Comparison of ENCODE assay signal across 9 mouse cellular contexts in the genomic region with DNA sequence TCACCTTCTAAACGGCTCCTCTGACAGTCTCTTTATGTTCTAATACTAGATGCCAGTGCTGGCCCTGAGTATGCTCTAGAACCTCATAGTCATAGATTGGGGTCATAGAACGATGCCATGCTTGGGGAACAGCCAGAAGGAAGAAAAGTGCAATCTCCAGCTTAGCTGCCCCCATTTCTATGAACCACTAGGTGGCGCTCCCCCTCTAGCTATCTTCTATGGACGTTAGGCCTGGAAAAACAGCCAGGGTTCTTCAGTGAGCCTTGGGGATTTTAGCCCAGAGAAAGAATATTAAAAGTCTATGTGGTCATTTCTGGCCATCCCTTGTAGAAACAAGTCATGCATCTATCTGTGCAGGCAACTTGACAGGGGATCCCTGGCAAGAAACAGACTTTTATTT. TPM values are rescaled to one million over a fixed set of nuclear protein-coding genes. Genes with fewer than 3 reads are reported as not detected.
DNase-seq lines count a peak whose midpoint lies in the region; ATAC-seq and TF ChIP-seq lines count a peak whose summit lies in the region.
"Had no signal": no experiment of that assay in that cellular context is flagged by ENCODE, and none has a peak within 500 bp of the region (broad histone marks: within the 10 kb centered on the region; RNA-seq: fewer than 3 reads in every experiment).

No protein-coding gene starts in this region.

- no peaks in the 10 kb centered on the region for H3K9me3 ChIP-seq in hindbrain, embryonic 11.5 days (ENCODE audit: control insufficient read depth, low read length)
- no peaks in the 10 kb centered on the region for H3K9me3 ChIP-seq in hindbrain, embryonic 13.5 days
- H3K9me3 ChIP-seq: midbrain, embryonic 12.5 days had no signal

- 13% methylated on average over 4 of the region's 4 CpGs for WGBS in hindbrain, embryonic 11.5 days
- 8% methylated on average over 4 of the region's 4 CpGs for WGBS in hindbrain, embryonic 13.5 days
- 5% methylated on average over 4 of the region's 4 CpGs for WGBS in thymus, adult 2 months

- no peak for TF ChIP-seq POLR2A in thymus, adult 2 months (IDR thresholded peaks at IDR 0.05; ENCODE audit: control insufficient read depth, extremely low read depth, insufficient read depth, low read length, poor library complexity)

- no peak overlapping the region for H3K27ac ChIP-seq in hindbrain, embryonic 11.5 days (ENCODE audit: low read depth, low read length)
- H3K27ac ChIP-seq in hindbrain, embryonic 13.5 days, result no peak overlapping the region
- no peak overlapping the region for H3K27ac ChIP-seq in thymus, adult 2 months (ENCODE audit: control insufficient read depth, insufficient read depth, low read length)
- H3K27ac ChIP-seq: midbrain, embryonic 12.5 days had no signal

- no peak for TF ChIP-seq CTCF in thymus, adult 2 months (IDR thresholded peaks at IDR 0.05; ENCODE audit: borderline replicate concordance, control insufficient read depth, extremely low read depth, insufficient read depth, low read length, poor library complexity)

- H3K27me3 ChIP-seq in hindbrain, embryonic 11.5 days (ENCODE audit: control insufficient read depth, insufficient read depth, low read length), result no peaks in the 10 kb centered on the region
- H3K27me3 ChIP-seq in hindbrain, embryonic 13.5 days, result no peaks in the 10 kb centered on the region
- H3K27me3 ChIP-seq in thymus, adult 2 months (ENCODE audit: control insufficient read depth, insufficient read depth, low read length), result no peaks in the 10 kb centered on the region

- no peak for ATAC-seq in hindbrain, embryonic 11.5 days (ENCODE audit: low FRiP score)
- no peak for ATAC-seq in hindbrain, embryonic 13.5 days (ENCODE audit: low FRiP score)

- no peak overlapping the region for H3K9ac ChIP-seq in hindbrain, embryonic 11.5 days (ENCODE audit: low read depth, low read length)
- H3K9ac ChIP-seq in hindbrain, embryonic 13.5 days, result no peak overlapping the region
- H3K9ac ChIP-seq: midbrain, embryonic 12.5 days had no signal

- DNase-seq in hindbrain, embryonic 11.5 days (ENCODE audit: low spot score), result peak; percentile 80
- peak; percentile 36 for DNase-seq in adrenal gland, adult 8-10 months
- DNase-seq in embryo, embryonic 10 days (ENCODE audit: low spot score), result peak; percentile 79
- DNase-seq in heart, postnatal 36 days, result peak; percentile 76 to 78
- DNase-seq in left cerebral cortex, postnatal 10 days (ENCODE audit: extremely low spot score in 1 of 2, low spot score in 2 of 2), result peak; percentile 70 to 73
- DNase-seq in naive thymus-derived CD4-positive, alpha-beta T cell, adult 2 months (ENCODE audit: low read depth), result peak; percentile 47
- peak; percentile 30 for DNase-seq in thymus, adult 2 months

- H3K36me3 ChIP-seq in hindbrain, embryonic 11.5 days (ENCODE audit: control insufficient read depth, insufficient read depth, low read length), result no peaks in the 10 kb centered on the region
- H3K36me3 ChIP-seq in hindbrain, embryonic 13.5 days, result no peaks in the 10 kb centered on the region
- no peaks in the 10 kb centered on the region for H3K36me3 ChIP-seq in thymus, adult 2 months (ENCODE audit: control insufficient read depth, insufficient read depth, low read length)
- H3K36me3 ChIP-seq: midbrain, embryonic 12.5 days had no signal

- H3K4me3 ChIP-seq in hindbrain, embryonic 11.5 days (ENCODE audit: low read depth, low read length), result no peak overlapping the region
- no peak overlapping the region for H3K4me3 ChIP-seq in hindbrain, embryonic 13.5 days
- H3K4me3 ChIP-seq in thymus, adult 2 months (ENCODE audit: control insufficient read depth, insufficient read depth, low read length), result no peak overlapping the region
- H3K4me3 ChIP-seq: midbrain, embryonic 12.5 days had no signal

- H3K4me2 ChIP-seq in hindbrain, embryonic 11.5 days (replicated peaks; ENCODE audit: low read depth, low read length), result no peak overlapping the region
- H3K4me2 ChIP-seq in hindbrain, embryonic 13.5 days, result no peak overlapping the region
- H3K4me2 ChIP-seq: midbrain, embryonic 12.5 days had no signal

- intact Hi-C loops in heart, postnatal 36 days (cut with DNase I), result loop anchor here (1.0 kb wide), 2 partner anchors 69 to 142 kb away; no protein-coding TSS in a partner anchor
- intact Hi-C loops in left cerebral cortex, postnatal 10 days (cut with DNase I), result loop anchor here (2.0 to 5.0 kb wide), 2 partner anchors 69 to 140 kb away; a partner anchor contains a TSS

- no peaks in the 10 kb centered on the region for H3K4me1 ChIP-seq in hindbrain, embryonic 11.5 days (replicated peaks; ENCODE audit: control insufficient read depth, insufficient read depth, low read length)
- no peaks in the 10 kb centered on the region for H3K4me1 ChIP-seq in hindbrain, embryonic 13.5 days (replicated peaks)
- H3K4me1 ChIP-seq in thymus, adult 2 months (replicated peaks; ENCODE audit: control insufficient read depth, insufficient read depth, low read length), result no peaks in the 10 kb centered on the region
- H3K4me1 ChIP-seq: midbrain, embryonic 12.5 days had no signal

RNA-seq across cellular contexts. Expression of a gene that starts 25.5 kb away (rescaled TPM):
- polyA plus RNA-seq in hindbrain, embryonic 11.5 days (2014; fragmentation: Nextera tagmentation; extraction: Ambion mirVana), result 16.9 and 19.2 TPM in 2 replicates
- 11.0 and 11.5 TPM in 2 replicates for polyA plus RNA-seq in hindbrain, embryonic 13.5 days (2015; fragmentation: Nextera tagmentation; extraction: Ambion mirVana)
- 10 to 100 TPM in 2 of 4 experiments, 1 to 10 TPM in 2; 6.6 to 15.3 (median 11.1) TPM for total RNA-seq in adrenal gland, adult 8-10 months (2022)
- total RNA-seq in heart, postnatal 36 days (2021), result 1 to 10 TPM; 6.1 to 9.1 TPM
- 10 to 100 TPM; 16.0 to 17.7 TPM for total RNA-seq in left cerebral cortex, postnatal 10 days (2021)
- 0.19 and 0.59 TPM in 2 replicates for polyA plus RNA-seq in thymus, adult 2 months (2012; rRNA removed)

RNA-seq across cellular contexts. Expression of a gene that starts 34.8 kb away (rescaled TPM):
- polyA plus RNA-seq in hindbrain, embryonic 11.5 days (2014; fragmentation: Nextera tagmentation; extraction: Ambion mirVana), result 11.6 and 22.5 TPM in 2 replicates
- polyA plus RNA-seq in hindbrain, embryonic 13.5 days (2015; fragmentation: Nextera tagmentation; extraction: Ambion mirVana), result 19.8 and 23.6 TPM in 2 replicates
- total RNA-seq in adrenal gland, adult 8-10 months (2022), result 100 to 1,000 TPM; 132 to 178 (median 164) TPM
- 100 to 1,000 TPM; 154 to 160 TPM for total RNA-seq in heart, postnatal 36 days (2021)
- total RNA-seq in left cerebral cortex, postnatal 10 days (2021), result 100 to 1,000 TPM; 150 to 165 TPM
- polyA plus RNA-seq in thymus, adult 2 months (2012; rRNA removed), result 5.7 and 7.1 TPM in 2 replicates

Comparison
In these comparisons a context has a peak if more than half of its experiments do, and no peak if none do; other contexts are left out.
1. DNase-seq: peak in every context shown above with its lines; median percentile 80 in hindbrain, embryonic 11.5 days; 79 in embryo, embryonic 10 days; 77 in heart, postnatal 36 days; 72 in left cerebral cortex, postnatal 10 days; 47 in naive thymus-derived CD4-positive, alpha-beta T cell, adult 2 months; 36 in adrenal gland, adult 8-10 months; 30 in thymus, adult 2 months.